Mouse (Mus musculus): ENCODE measurements around the gene Zbed4. TPM values are rescaled to one million over a fixed set of nuclear protein-coding genes. Genes with fewer than 3 reads are reported as not detected.
"Not testable (repeated sequence)": the region's sequence is repeated elsewhere in the genome, so short reads cannot be mapped to it uniquely, and the experiment has no call there.

Gene Zbed4
- polyA plus RNA-seq, 1 experiment from 2014 or later, result 4.9 TPM

GRCm38 (mm10) chr15:88792140-88792850, 40.8 kb downstream of the Zbed4 start:
- 51% methylated on average over 4 of the region's 4 CpGs for WGBS
- Histone ChIP-seq H3K4me1 (replicated peaks; ENCODE audit: control insufficient read depth, insufficient read depth, low read length) (no peaks in the 10 kb centered on the region), H3K9me3 (ENCODE audit: control insufficient read depth) (no peaks in the 10 kb centered on the region), H3K4me2 (replicated peaks; ENCODE audit: low read depth) (peak overlapping the region; percentile 38), H3K4me3 (ENCODE audit: low read depth, low read length) (no peak overlapping the region), H3K27ac (ENCODE audit: low read depth, low read length) (peak overlapping the region; percentile 57; the same call in 1 of the 2 replicates), H3K36me3 (ENCODE audit: control insufficient read depth, insufficient read depth) (no peaks in the 10 kb centered on the region), H3K9ac (ENCODE audit: low read depth, low read length) (no peak overlapping the region), H3K27me3 (replicated peaks; ENCODE audit: control insufficient read depth, insufficient read depth, low read length) (no peaks in the 10 kb centered on the region)
- TF ChIP-seq CTCF (IDR thresholded peaks at IDR 0.05; ENCODE audit: low read depth), result no peak
- peak; percentile 96 for ATAC-seq

GRCm38 (mm10) chr15:88794729-88795128, 43.3 kb downstream of the Zbed4 start:
- H3K4me2 ChIP-seq (replicated peaks; ENCODE audit: low read depth); H3K9ac ChIP-seq (ENCODE audit: low read depth, low read length); H3K36me3 ChIP-seq (ENCODE audit: control insufficient read depth, insufficient read depth); H3K27ac ChIP-seq (ENCODE audit: low read depth, low read length); H3K27me3 ChIP-seq (replicated peaks; ENCODE audit: control insufficient read depth, insufficient read depth, low read length); H3K9me3 ChIP-seq (ENCODE audit: control insufficient read depth); ATAC-seq; H3K4me1 ChIP-seq (replicated peaks; ENCODE audit: control insufficient read depth, insufficient read depth, low read length); H3K4me3 ChIP-seq (ENCODE audit: low read depth, low read length): not testable (repeated sequence)
- 87% methylated on average over 4 of the region's 5 CpGs for WGBS

- Histone ChIP-seq H3K4me1 (replicated peaks; ENCODE audit: control insufficient read depth, insufficient read depth, low read length) (0 out of 2 replicates have a peak, but pooled peaks cover 3% of the 10 kb centered on the region), H3K4me3 (ENCODE audit: low read depth, low read length) (no peak overlapping the region), H3K9ac (ENCODE audit: low read depth, low read length) (no peak overlapping the region), H3K9me3 (ENCODE audit: control insufficient read depth) (no peaks in the 10 kb centered on the region), H3K36me3 (ENCODE audit: control insufficient read depth, insufficient read depth) (peaks cover 12% of the 10 kb centered on the region; the same call in 1 of the 2 replicates), H3K27ac (ENCODE audit: low read depth, low read length) (peak overlapping the region; percentile 63), H3K4me2 (replicated peaks; ENCODE audit: low read depth) (peak overlapping the region; percentile 30), H3K27me3 (replicated peaks; ENCODE audit: control insufficient read depth, insufficient read depth, low read length) (no peaks in the 10 kb centered on the region)
- peak; percentile 90 for ATAC-seq
- TF ChIP-seq CTCF (IDR thresholded peaks at IDR 0.05; ENCODE audit: low read depth), result no peak
- WGBS, result 42% methylated on average over 11 of the region's 11 CpGs
These were observed 48.5 kb downstream of the Zbed4 start for GRCm38 (mm10) chr15:88799950-88800371.

- H3K27ac ChIP-seq (ENCODE audit: low read depth, low read length), result peak overlapping the region; percentile 63
- peaks cover 20% of the 10 kb centered on the region for H3K36me3 ChIP-seq (ENCODE audit: control insufficient read depth, insufficient read depth)
- H3K4me1 ChIP-seq (replicated peaks; ENCODE audit: control insufficient read depth, insufficient read depth, low read length), result 0 out of 2 replicates have a peak, but pooled peaks cover 3% of the 10 kb centered on the region
- TF ChIP-seq CTCF (IDR thresholded peaks at IDR 0.05; ENCODE audit: low read depth), result no peak
- peak; percentile 34; the same call in 1 of the 2 replicates for ATAC-seq
- H3K4me3 ChIP-seq (ENCODE audit: low read depth, low read length), result no peak overlapping the region
- H3K27me3 ChIP-seq (replicated peaks; ENCODE audit: control insufficient read depth, insufficient read depth, low read length), result no peaks in the 10 kb centered on the region
- no peaks in the 10 kb centered on the region for H3K9me3 ChIP-seq (ENCODE audit: control insufficient read depth)
- H3K9ac ChIP-seq (ENCODE audit: low read depth, low read length), result no peak overlapping the region
- H3K4me2 ChIP-seq (replicated peaks; ENCODE audit: low read depth), result peak overlapping the region; percentile 24; the same call in 1 of the 2 replicates
- WGBS, result 49% methylated on average over 6 of the region's 6 CpGs
These were observed 49.5 kb downstream of the Zbed4 start for GRCm38 (mm10) chr15:88800921-88801354.

DNA sequence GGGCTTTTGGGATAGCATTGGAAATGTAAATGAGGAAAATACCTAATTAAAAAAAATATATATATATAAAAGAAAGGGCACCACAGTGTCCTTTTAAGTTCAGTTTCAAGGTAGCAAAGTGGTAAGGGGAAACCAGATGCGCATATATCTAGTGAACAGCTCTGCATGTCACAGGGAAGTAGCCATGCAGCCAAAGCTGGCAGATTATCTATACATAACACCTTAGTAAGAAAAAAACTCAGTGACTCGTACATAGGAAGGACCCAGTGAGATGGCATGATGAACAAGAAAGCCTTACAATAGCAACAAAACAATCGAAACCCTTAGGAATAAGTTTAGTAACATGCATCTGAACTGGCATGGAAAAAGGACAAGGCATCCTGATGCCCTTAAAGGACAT, 50.4 kb downstream of the Zbed4 start:
- H3K27ac ChIP-seq (ENCODE audit: low read depth, low read length), result no peak overlapping the region
- no peak overlapping the region for H3K4me3 ChIP-seq (ENCODE audit: low read depth, low read length)
- H3K36me3 ChIP-seq (ENCODE audit: control insufficient read depth, insufficient read depth), result peaks cover 27% of the 10 kb centered on the region
- TF ChIP-seq CTCF (IDR thresholded peaks at IDR 0.05; ENCODE audit: low read depth), result no peak
- no peak for ATAC-seq
- H3K9me3 ChIP-seq (ENCODE audit: control insufficient read depth), result no peaks in the 10 kb centered on the region
- H3K4me1 ChIP-seq (replicated peaks; ENCODE audit: control insufficient read depth, insufficient read depth, low read length), result 0 out of 2 replicates have a peak, but pooled peaks cover 3% of the 10 kb centered on the region
- H3K27me3 ChIP-seq (replicated peaks; ENCODE audit: control insufficient read depth, insufficient read depth, low read length), result no peaks in the 10 kb centered on the region
- H3K9ac ChIP-seq (ENCODE audit: low read depth, low read length), result no peak overlapping the region
- no peak overlapping the region for H3K4me2 ChIP-seq (replicated peaks; ENCODE audit: low read depth)
- 90% methylated on average over 3 of the region's 3 CpGs for WGBS

- no peaks in the 10 kb centered on the region for H3K9me3 ChIP-seq (ENCODE audit: control insufficient read depth)
- peaks cover 27% of the 10 kb centered on the region for H3K36me3 ChIP-seq (ENCODE audit: control insufficient read depth, insufficient read depth)
- 83% methylated on average over 6 of the region's 6 CpGs for WGBS
- no peaks in the 10 kb centered on the region for H3K27me3 ChIP-seq (replicated peaks; ENCODE audit: control insufficient read depth, insufficient read depth, low read length)
- no peak overlapping the region for H3K4me3 ChIP-seq (ENCODE audit: low read depth, low read length)
- no peak for TF ChIP-seq CTCF (IDR thresholded peaks at IDR 0.05; ENCODE audit: low read depth)
- no peak overlapping the region for H3K27ac ChIP-seq (ENCODE audit: low read depth, low read length)
- ATAC-seq, result no peak
- H3K9ac ChIP-seq (ENCODE audit: low read depth, low read length), result no peak overlapping the region
- 0 out of 2 replicates have a peak, but pooled peaks cover 3% of the 10 kb centered on the region for H3K4me1 ChIP-seq (replicated peaks; ENCODE audit: control insufficient read depth, insufficient read depth, low read length)
- H3K4me2 ChIP-seq (replicated peaks; ENCODE audit: low read depth), result no peak overlapping the region
These were observed 50.9 kb downstream of the Zbed4 start for GRCm38 (mm10) chr15:88802348-88802747.
